Mouse (Mus musculus) hindbrain, postnatal 0 days (tissue): ENCODE results near the gene Pip4k2a. TPM values are rescaled to one million over a fixed set of nuclear protein-coding genes. Genes with fewer than 3 reads are reported as not detected.

Source experiments
- ATAC-seq: fragments of 200-750 bp; cut with Nextera tagmentation; 2 replicates; pipeline ENCODE4 v1.8.0; 2017; ENCODE audit warnings: mild to moderate bottlenecking, moderate TSS enrichment, moderate library complexity
- DNase-seq: peaks from one replicate; pipeline ENCODE4 v3.0.0-alpha.2; 2015; ENCODE audit warnings: low spot score
- H3K27ac ChIP-seq: fragments of 300-500 bp; sonication (generic); 2 replicates; pipeline ENCODE4 v1.5.1; 2014; ENCODE audit warnings: mild to moderate bottlenecking
- H3K27me3 ChIP-seq: fragments of 300-500 bp; sonication (generic); 2 replicates; pipeline ENCODE4 v1.6.1; 2014; ENCODE audit warnings: low read length, mixed read lengths; ENCODE audit not compliant: insufficient read depth
- H3K36me3 ChIP-seq: fragments of 300-500 bp; sonication (generic); 2 replicates; pipeline ENCODE4 v1.6.1; 2014; ENCODE audit warnings: low read length, mixed read lengths; ENCODE audit not compliant: insufficient read depth
- H3K4me1 ChIP-seq: fragments of 300-500 bp; sonication (generic); 2 replicates; pipeline ENCODE4 v1.6.1; 2014; ENCODE audit warnings: antibody characterized with exemption, low read length, mixed read lengths; ENCODE audit not compliant: insufficient read depth
- H3K4me2 ChIP-seq: fragments of 300-500 bp; sonication (generic); 2 replicates; pipeline ENCODE4 v1.6.1; 2014; ENCODE audit warnings: low read depth, mild to moderate bottlenecking, low read length, moderate library complexity, mixed read lengths
- H3K4me3 ChIP-seq: fragments of 300-500 bp; sonication (generic); 2 replicates; pipeline ENCODE4 v1.5.1; 2014; ENCODE audit warnings: low read length
- H3K9ac ChIP-seq: fragments of 300-500 bp; sonication (generic); replicated peaks from 2 replicates; pipeline ENCODE4 v1.6.1; 2014; ENCODE audit warnings: mild to moderate bottlenecking, low read length, moderate library complexity, mixed read lengths
- H3K9me3 ChIP-seq: fragments of 300-500 bp; sonication (generic); 2 replicates; pipeline ENCODE4 v1.6.1; 2016; ENCODE audit warnings: low read length, mixed read lengths
- CTCF ChIP-seq: IDR thresholded peaks from 2 replicates; pipeline ENCODE4 v1.5.1; 2016; ENCODE audit warnings: antibody characterized with exemption, control low read depth, low read depth
- WGBS: fragments of 180-500 bp; shearing (Covaris S2); extraction: QIAGEN DNeasy Blood & Tissue Kit; methylation state at CpG from one replicate; pipeline ENCODE4 v1.1.7; 2014; 5-methylcytosine and 5-hydroxymethylcytosine counted together
- polyA plus RNA-seq: library from polyadenylated mRNA; unstranded; fragments of >200 nt; fragmentation: Nextera tagmentation; extraction: Ambion mirVana; gene quantifications from 2 replicates; pipeline ENCODE4 v1.2.1, GENCODE M21; 2015
- total RNA-seq: library from RNA; depleted of rRNA; stranded (reverse); fragments of >200 nt; gene quantifications from 2 replicates; pipeline ENCODE4 v1.2.3, GENCODE M21; 2014

The Pip4k2a gene
- total and polyA plus RNA-seq, 2 experiments from 2014 or later = 5.5 to 8.2 TPM

DNA sequence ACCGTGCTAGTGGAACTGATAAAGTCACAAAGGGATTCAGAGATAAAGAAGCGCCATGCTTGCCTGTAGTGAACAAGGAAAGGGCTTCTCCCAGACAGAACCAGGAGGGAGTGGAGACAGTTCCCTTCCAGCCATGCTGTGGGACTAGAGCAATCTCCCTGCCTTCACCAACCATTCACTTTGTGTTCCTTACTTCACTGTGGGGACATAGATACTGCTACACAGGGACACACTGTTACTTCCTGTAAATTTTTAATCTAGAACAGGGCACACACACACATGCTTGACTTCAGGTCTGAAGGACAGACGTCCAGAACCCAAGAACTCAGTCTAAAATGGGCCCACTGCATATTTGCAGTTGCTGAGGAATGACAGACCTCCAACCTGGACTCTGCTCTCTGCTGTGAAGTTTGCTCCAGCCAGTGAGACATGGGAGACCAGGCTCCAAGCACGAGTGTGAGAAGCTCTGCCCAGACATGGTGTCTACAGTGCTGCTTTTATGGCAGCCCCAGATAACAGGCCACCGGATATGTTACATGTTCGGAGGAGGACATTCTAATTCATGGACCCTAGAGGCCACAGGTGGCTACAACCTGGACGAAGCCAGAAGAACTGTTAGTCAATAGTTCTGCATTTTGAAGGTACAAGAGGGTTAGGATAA, 69.2 kb downstream of the Pip4k2a start:
- DNase-seq (no peak), ATAC-seq (no peak)
- Histone ChIP-seq H3K27ac (no peak overlapping the region), H3K4me2 (no peak overlapping the region), H3K9ac (no peak overlapping the region), H3K4me3 (no peak overlapping the region), H3K27me3 (no peaks in the 10 kb centered on the region), H3K4me1 (no peaks in the 10 kb centered on the region), H3K36me3 (no peaks in the 10 kb centered on the region), H3K9me3 (no peaks in the 10 kb centered on the region)
- TF ChIP-seq CTCF = no peak
- WGBS = 88% methylated on average over 7 of the region's 7 CpGs

DNA sequence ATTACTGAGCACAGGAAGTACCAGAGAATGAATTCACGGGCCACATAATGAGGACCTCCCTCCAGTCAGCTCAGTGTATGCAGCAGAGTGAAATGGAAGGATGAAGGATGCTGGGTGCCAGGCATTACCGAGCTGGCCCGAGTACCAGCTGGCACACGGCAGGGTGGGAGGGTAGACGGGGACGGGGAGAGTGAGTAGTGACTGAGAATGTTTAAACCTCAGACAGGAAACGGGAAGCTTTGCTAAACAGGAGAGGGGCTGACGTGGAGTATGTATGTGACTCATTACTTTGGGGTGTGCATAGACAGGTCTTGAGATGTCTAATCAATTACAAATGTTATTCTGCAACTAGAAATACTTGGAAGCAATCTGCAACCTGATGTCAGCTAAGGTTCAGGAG, 69.7 kb downstream of the Pip4k2a start:
- Histone ChIP-seq H3K4me1 (no peaks in the 10 kb centered on the region), H3K36me3 (no peaks in the 10 kb centered on the region), H3K27me3 (no peaks in the 10 kb centered on the region), H3K4me2 (no peak overlapping the region), H3K27ac (no peak overlapping the region), H3K4me3 (no peak overlapping the region), H3K9ac (no peak overlapping the region), H3K9me3 (no peaks in the 10 kb centered on the region)
- WGBS = 48% methylated on average over 8 of the region's 8 CpGs
- TF ChIP-seq CTCF = no peak
- DNase-seq = no peak
- ATAC-seq = peak; percentile 19; the same call in 1 of the 2 replicates

GRCm38 (mm10) chr2:18923806-18924595, 73.9 kb downstream of the Pip4k2a start:
- H3K9me3 ChIP-seq = no peaks in the 10 kb centered on the region
- TF ChIP-seq CTCF = no peak
- no peak overlapping the region for H3K9ac ChIP-seq
- no peak for ATAC-seq
- H3K36me3 ChIP-seq = no peaks in the 10 kb centered on the region
- no peak for DNase-seq
- H3K4me3 ChIP-seq = no peak overlapping the region
- no peaks in the 10 kb centered on the region for H3K4me1 ChIP-seq
- no peak overlapping the region for H3K27ac ChIP-seq
- no peaks in the 10 kb centered on the region for H3K27me3 ChIP-seq
- H3K4me2 ChIP-seq = no peak overlapping the region
- WGBS = 49% methylated on average over 17 of the region's 17 CpGs

DNA sequence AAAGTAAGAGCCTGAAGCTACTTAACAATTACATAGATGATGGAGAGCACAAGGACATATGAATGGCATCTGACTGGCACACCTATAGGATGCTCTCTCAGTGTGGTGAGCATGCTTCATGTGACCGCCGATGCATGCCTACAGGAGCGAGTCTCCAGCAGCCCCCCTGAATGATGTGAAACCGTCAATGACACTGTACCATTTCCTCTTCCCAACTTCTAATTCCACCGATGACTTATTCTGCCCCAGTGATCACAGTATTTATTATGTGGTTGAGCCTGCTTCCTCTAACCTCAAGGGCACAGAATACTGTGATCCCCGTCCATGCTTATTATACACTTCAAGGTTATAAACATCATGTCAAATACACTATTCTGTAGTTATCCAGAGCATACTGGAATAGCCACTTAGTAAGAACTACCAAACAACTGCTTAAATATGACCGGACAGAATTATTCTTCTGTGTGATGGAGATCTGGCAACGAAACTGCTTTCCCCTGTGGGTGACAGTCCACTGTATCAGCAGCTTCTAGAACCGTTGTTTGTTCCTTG, 74.8 kb downstream of the Pip4k2a start:
- no peak overlapping the region for H3K4me2 ChIP-seq
- no peak overlapping the region for H3K27ac ChIP-seq
- no peak for DNase-seq
- no peak overlapping the region for H3K4me3 ChIP-seq
- no peaks in the 10 kb centered on the region for H3K27me3 ChIP-seq
- H3K4me1 ChIP-seq = no peaks in the 10 kb centered on the region
- no peaks in the 10 kb centered on the region for H3K36me3 ChIP-seq
- H3K9me3 ChIP-seq = no peaks in the 10 kb centered on the region
- no peak for ATAC-seq
- 75% methylated on average over 9 of the region's 9 CpGs for WGBS
- H3K9ac ChIP-seq = no peak overlapping the region
- TF ChIP-seq CTCF = no peak

DNA sequence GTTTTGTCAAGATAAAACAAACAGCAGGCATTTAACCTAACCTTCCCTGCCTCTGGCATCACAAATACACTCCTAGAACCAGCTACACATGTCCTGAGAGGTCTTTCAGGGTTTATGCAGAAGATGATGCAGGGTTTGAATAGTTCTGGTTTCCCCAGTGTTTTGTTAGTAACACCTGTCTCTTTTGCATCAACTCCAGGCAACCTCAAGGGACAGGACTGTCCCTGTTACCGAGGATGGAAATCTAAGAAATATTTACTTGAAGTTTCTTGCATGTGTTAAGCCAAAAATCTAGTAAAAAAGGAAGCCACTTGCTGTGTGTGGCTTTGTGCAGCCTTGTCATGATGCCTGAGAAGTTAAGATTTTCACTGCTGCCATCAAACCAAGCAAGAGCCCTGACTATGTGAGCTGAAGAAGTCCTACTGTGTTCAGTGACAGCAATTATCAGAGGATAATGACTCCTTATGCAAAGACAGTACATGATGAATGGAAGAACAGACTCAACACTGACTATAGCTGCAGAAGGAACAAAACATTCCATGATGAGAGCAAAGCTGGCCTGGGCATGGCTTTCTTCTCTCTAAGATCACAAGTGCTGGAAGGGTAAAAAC, 76.3 kb downstream of the Pip4k2a start:
- H3K9ac ChIP-seq = no peak overlapping the region
- no peak overlapping the region for H3K4me3 ChIP-seq
- H3K9me3 ChIP-seq = no peaks in the 10 kb centered on the region
- no peak overlapping the region for H3K27ac ChIP-seq
- WGBS = 37% methylated on average over 1 of the region's 1 CpGs
- peaks cover 6% of the 10 kb centered on the region for H3K4me1 ChIP-seq
- no peaks in the 10 kb centered on the region for H3K36me3 ChIP-seq
- no peak for DNase-seq
- no peak for ATAC-seq
- no peaks in the 10 kb centered on the region for H3K27me3 ChIP-seq
- no peak overlapping the region for H3K4me2 ChIP-seq
- TF ChIP-seq CTCF = no peak

GRCm38 (mm10) chr2:18920461-18920877, 77.5 kb downstream of the Pip4k2a start:
- Histone ChIP-seq H3K36me3 (no peaks in the 10 kb centered on the region), H3K9me3 (no peaks in the 10 kb centered on the region), H3K4me1 (peaks cover 14% of the 10 kb centered on the region), H3K4me3 (no peak overlapping the region), H3K27me3 (no peaks in the 10 kb centered on the region), H3K4me2 (no peak overlapping the region), H3K27ac (no peak overlapping the region), H3K9ac (no peak overlapping the region)
- no peak for TF ChIP-seq CTCF
- DNase-seq (no peak), ATAC-seq (no peak)
- WGBS = 44% methylated on average over 2 of the region's 2 CpGs
